Mouse (Mus musculus) heart, adult 2 months (tissue): ENCODE results near the gene Tcstv1. TPM values are rescaled to one million over a fixed set of nuclear protein-coding genes. Genes with fewer than 3 reads are reported as not detected.

ENCODE experiments used
- polyA plus RNA-seq: library from polyadenylated mRNA; depleted of rRNA; stranded (reverse); fragments of >200 nt; gene quantifications from 2 replicates; pipeline ENCODE4 v1.2.3, GENCODE M21; 2012; rRNA removed
- total RNA-seq, 2 experiments: library from RNA; stranded (reverse); gene quantifications; 2 replicates each; pipeline ENCODE4 v1.2.3; 2021

Gene Tcstv1
- total and polyA plus RNA-seq, 3 experiments, result not detected

Other genes starting within 250 kb of the Tcstv1 start
- gene Hmgcs1, start 204.4 kb downstream of the Tcstv1 start, total RNA-seq, result 10 to 100 TPM; 34.9 to 35.4 TPM
- gene Hmgcs1, start 204.4 kb downstream of the Tcstv1 start, polyA plus RNA-seq, result 16.7 and 29.0 TPM in 2 replicates
- gene Nim1k, start 138.9 kb downstream of the Tcstv1 start, total RNA-seq, result 1 to 10 TPM; 1.2 to 1.8 TPM
- gene Nim1k, start 138.9 kb downstream of the Tcstv1 start, polyA plus RNA-seq, result 0.64 and 1.2 TPM in 2 replicates
- 10 to 100 TPM; 18.4 to 18.7 TPM for gene Zfp131, start 103.9 kb downstream of the Tcstv1 start, total RNA-seq
- 5.0 and 7.3 TPM in 2 replicates for gene Zfp131, start 103.9 kb downstream of the Tcstv1 start, polyA plus RNA-seq
- gene AF067063, start 64.6 kb downstream of the Tcstv1 start, total RNA-seq, result not detected
- not detected in 2 replicates for gene AF067063, start 64.6 kb downstream of the Tcstv1 start, polyA plus RNA-seq
- gene D13Ertd608e, start 58.8 kb downstream of the Tcstv1 start, total RNA-seq, result not detected
- not detected in 2 replicates for gene D13Ertd608e, start 58.8 kb downstream of the Tcstv1 start, polyA plus RNA-seq
- gene Gm21761, start 34.5 kb upstream of the Tcstv1 start, total RNA-seq, result not detected
- not detected in 2 replicates for gene Gm21761, start 34.5 kb upstream of the Tcstv1 start, polyA plus RNA-seq
- not detected for gene B020031M17Rik, start 56.0 kb upstream of the Tcstv1 start, total RNA-seq
- gene B020031M17Rik, start 56.0 kb upstream of the Tcstv1 start, polyA plus RNA-seq, result not detected in 2 replicates
- not detected for gene Gm36079, start 132.2 kb upstream of the Tcstv1 start, total RNA-seq
- gene Gm36079, start 132.2 kb upstream of the Tcstv1 start, polyA plus RNA-seq, result not detected in 2 replicates
- under 1 TPM in 1 of 2 experiments, not detected in 1; 0.23 TPM for gene Gm21188, start 157.4 kb upstream of the Tcstv1 start, total RNA-seq
- gene Gm21188, start 157.4 kb upstream of the Tcstv1 start, polyA plus RNA-seq, result 0.29 and 0.67 TPM in 2 replicates
- gene Gm20767, start 245.5 kb upstream of the Tcstv1 start, total RNA-seq, result not detected
- not detected in 2 replicates for gene Gm20767, start 245.5 kb upstream of the Tcstv1 start, polyA plus RNA-seq